Mouse (Mus musculus) cerebellum, adult 2 months (tissue): ENCODE results near the gene Olfr286.

ENCODE experiments used
- CTCF ChIP-seq: fragments of 200-500 bp; IDR thresholded peaks from 2 replicates; pipeline ENCODE4 v1.5.1; 2011; ENCODE audit warnings: low read depth, mild to moderate bottlenecking, control low read depth, low read length, moderate library complexity, borderline replicate concordance; ENCODE audit not compliant: insufficient read depth
- POLR2A ChIP-seq: fragments of 200-500 bp; IDR thresholded peaks from 2 replicates; pipeline ENCODE4 v1.6.1; 2011; ENCODE audit warnings: low read length, control low read depth, borderline replicate concordance; ENCODE audit not compliant: insufficient read depth

- TF ChIP-seq POLR2A (no peak), CTCF (no peak)
These were observed 22.0 kb upstream of the Olfr286 start for GRCm38 (mm10) chr15:98256271-98256670.
